Mouse (Mus musculus) intestine, embryonic 16.5 days (tissue): ENCODE results near the gene Cyp27a1. TPM values are rescaled to one million over a fixed set of nuclear protein-coding genes. Genes with fewer than 3 reads are reported as not detected.

Experiments used
- polyA plus RNA-seq: library from polyadenylated mRNA; unstranded; fragments of >200 nt; fragmentation: Nextera tagmentation; extraction: Ambion mirVana; gene quantifications from 2 replicates; pipeline ENCODE4 v1.2.1, GENCODE M21; 2015

Gene Cyp27a1
- polyA plus RNA-seq, 1 experiment from 2014 or later = 8.0 TPM

Other genes with a start within 250 kb of the Cyp27a1 start
- 51.5 and 52.1 TPM in 2 replicates for gene Cnot9, start 207.5 kb upstream of the Cyp27a1 start, polyA plus RNA-seq
- 0.10 and 0.29 TPM in 2 replicates for gene Plcd4, start 170.7 kb upstream of the Cyp27a1 start, polyA plus RNA-seq
- 20.3 and 20.9 TPM in 2 replicates for gene Usp37, start 169.3 kb upstream of the Cyp27a1 start, polyA plus RNA-seq
- gene Zfp142, start 125.3 kb upstream of the Cyp27a1 start, polyA plus RNA-seq = 3.5 and 3.6 TPM in 2 replicates
- 21.5 and 23.3 TPM in 2 replicates for gene Bcs1l, start 125.3 kb upstream of the Cyp27a1 start, polyA plus RNA-seq
- 26.3 and 28.2 TPM in 2 replicates for gene Rnf25, start 112.2 kb upstream of the Cyp27a1 start, polyA plus RNA-seq
- 3.0 and 3.3 TPM in 2 replicates for gene Stk36, start 112.1 kb upstream of the Cyp27a1 start, polyA plus RNA-seq
- gene Ttll4, start 51.8 kb upstream of the Cyp27a1 start, polyA plus RNA-seq = 6.9 and 7.1 TPM in 2 replicates
- 0.15 and 0.17 TPM in 2 replicates for gene Prkag3, start 35.6 kb downstream of the Cyp27a1 start, polyA plus RNA-seq
- gene Wnt6, start 58.3 kb downstream of the Cyp27a1 start, polyA plus RNA-seq = 0.22 and 0.49 TPM in 2 replicates
- 0.05 and 0.09 TPM in 2 replicates for gene Wnt10a, start 77.9 kb downstream of the Cyp27a1 start, polyA plus RNA-seq
- 0.07 and 0.18 TPM in 2 replicates for gene Cdk5r2, start 141.4 kb downstream of the Cyp27a1 start, polyA plus RNA-seq
- gene Fev, start 171.8 kb downstream of the Cyp27a1 start, polyA plus RNA-seq = 0.95 and 1.5 TPM in 2 replicates
- 1.5 and 2.4 TPM in 2 replicates for gene Cryba2, start 179.6 kb downstream of the Cyp27a1 start, polyA plus RNA-seq
- gene Cfap65, start 222.0 kb downstream of the Cyp27a1 start, polyA plus RNA-seq = 0.07 and 0.16 TPM in 2 replicates
- 25.3 and 27.9 TPM in 2 replicates for gene Ihh, start 238.1 kb downstream of the Cyp27a1 start, polyA plus RNA-seq